Mouse (Mus musculus) myocyte (in vitro differentiated cells): ENCODE results near the gene Arid5b. TPM values are rescaled to one million over a fixed set of nuclear protein-coding genes. Genes with fewer than 3 reads are reported as not detected.

Experiments used
- H3K27me3 ChIP-seq: one replicate; pipeline ENCODE4 v1.6.1; 2011; ENCODE audit not compliant: control insufficient read depth, insufficient read depth, insufficient read length
- H3K36me3 ChIP-seq: one replicate; pipeline ENCODE4 v1.6.1; 2011; ENCODE audit not compliant: control insufficient read depth, insufficient read depth
- H3K4me2 ChIP-seq: one replicate; pipeline ENCODE4 v1.6.1; 2011; ENCODE audit warnings: low read depth, control low read depth
- H3K4me3 ChIP-seq: one replicate; pipeline ENCODE4 v1.5.1; 2011; ENCODE audit warnings: mild to moderate bottlenecking, control low read depth, moderate library complexity
- H3K79me2 ChIP-seq: one replicate; pipeline ENCODE4 v1.6.1; 2011; ENCODE audit not compliant: control insufficient read depth, insufficient read depth
- H3ac ChIP-seq: one replicate; pipeline ENCODE4 v1.6.1; 2011; ENCODE audit not compliant: control insufficient read depth, insufficient read length
- CEBPB ChIP-seq: IDR thresholded peaks from 2 replicates; pipeline ENCODE4 v1.6.1; 2011; ENCODE audit warnings: mild to moderate bottlenecking, moderate library complexity; ENCODE audit not compliant: poor library complexity, insufficient read depth, severe bottlenecking
- E2F4 ChIP-seq: IDR thresholded peaks from one replicate; pipeline ENCODE4 v1.6.1; 2011; ENCODE audit warnings: mild to moderate bottlenecking, control low read depth, moderate library complexity; ENCODE audit not compliant: insufficient read depth
- MAX ChIP-seq: IDR thresholded peaks from one replicate; pipeline ENCODE4 v1.6.1; 2011; ENCODE audit warnings: low read depth, mild to moderate bottlenecking, control low read depth
- MYOD1 ChIP-seq, 3 experiments: IDR thresholded peaks; one replicate each; pipeline ENCODE4 v1.6.1; 2011; ENCODE audit warnings: control low read depth in 2 of 3, low read depth in 2 of 3, mild to moderate bottlenecking in 2 of 3, moderate library complexity in 1 of 3; ENCODE audit not compliant: insufficient read length in 2 of 3, control insufficient read depth in 1 of 3
- MYOG ChIP-seq, 3 experiments: IDR thresholded peaks; one replicate each; pipeline ENCODE4 v1.6.1; 2011; ENCODE audit warnings: control low read depth in 2 of 3, low read depth in 2 of 3, mild to moderate bottlenecking in 2 of 3; ENCODE audit not compliant: insufficient read length in 2 of 3, control insufficient read depth in 1 of 3, insufficient read depth in 1 of 3
- POLR2A ChIP-seq: IDR thresholded peaks from one replicate; pipeline ENCODE4 v1.6.1; 2011; ENCODE audit warnings: low read depth, mild to moderate bottlenecking, control low read depth, moderate library complexity; ENCODE audit not compliant: insufficient read length
- POLR2AphosphoS2 ChIP-seq: IDR thresholded peaks from one replicate; pipeline ENCODE4 v1.6.1; 2011; ENCODE audit warnings: low read depth, control low read depth; ENCODE audit not compliant: insufficient read length
- REST ChIP-seq: IDR thresholded peaks from one replicate; pipeline ENCODE4 v1.6.1; 2011; ENCODE audit warnings: mild to moderate bottlenecking, control low read depth, moderate library complexity; ENCODE audit not compliant: insufficient read depth, insufficient read length
- SRF ChIP-seq: IDR thresholded peaks from one replicate; pipeline ENCODE4 v1.6.1; 2011; ENCODE audit warnings: low read depth; ENCODE audit not compliant: control insufficient read depth, insufficient read length
- TCF12 ChIP-seq: IDR thresholded peaks from one replicate; pipeline ENCODE4 v1.6.1; 2011; ENCODE audit warnings: mild to moderate bottlenecking, control low read depth; ENCODE audit not compliant: poor library complexity, insufficient read depth, severe bottlenecking
- TCF3 ChIP-seq: IDR thresholded peaks from one replicate; pipeline ENCODE4 v1.6.1; 2011; ENCODE audit warnings: low read depth, control low read depth; ENCODE audit not compliant: insufficient read length
- USF1 ChIP-seq: IDR thresholded peaks from one replicate; pipeline ENCODE4 v1.6.1; 2011; ENCODE audit warnings: low read depth, mild to moderate bottlenecking, control low read depth, moderate library complexity
- polyA plus RNA-seq: library from polyadenylated mRNA; unstranded; fragments of >200 nt; fragmentation: generic; extraction: Trizol; gene quantifications from one replicate; pipeline ENCODE4 v1.2.1, GENCODE M21; 2012; ENCODE audit warnings: missing spikeins

The Arid5b gene
- polyA plus RNA-seq, 1 experiment = 7.7 TPM

- Histone ChIP-seq H3K4me3 (no peak overlapping the region), H3ac (no peak overlapping the region), H3K36me3 (peaks cover 24% of the 10 kb centered on the region), H3K4me2 (peak overlapping the region; percentile 14), H3K27me3 (no peaks in the 10 kb centered on the region), H3K79me2 (peaks cover 40% of the 10 kb centered on the region)
- TF ChIP-seq CEBPB (no peak), POLR2A (no peak), MYOD1 (IDR thresholded peaks at IDR 0.05; ENCODE audit: control insufficient read depth in 1 of 3, insufficient read length in 2 of 3, low read depth in 2 of 3) (no peak), TCF12 (no peak), MYOG (IDR thresholded peaks at IDR 0.05; ENCODE audit: control insufficient read depth in 1 of 3, insufficient read depth in 1 of 3, insufficient read length in 2 of 3, low read depth in 2 of 3) (no peak), SRF (no peak), USF1 (no peak), POLR2AphosphoS2 (no peak), REST (no peak), MAX (no peak), TCF3 (no peak), E2F4 (no peak)
These were observed 144.5 kb downstream of the Arid5b start for GRCm38 (mm10) chr10:68134071-68134470.

- no peak overlapping the region for H3K4me3 ChIP-seq
- peaks cover 37% of the 10 kb centered on the region for H3K79me2 ChIP-seq
- TF ChIP-seq MYOG (IDR thresholded peaks at IDR 0.05; ENCODE audit: control insufficient read depth in 1 of 3, insufficient read depth in 1 of 3, insufficient read length in 2 of 3, low read depth in 2 of 3) = no peak
- TF ChIP-seq MAX = no peak
- TF ChIP-seq E2F4 = no peak
- no peak for TF ChIP-seq SRF
- TF ChIP-seq CEBPB = no peak
- TF ChIP-seq REST = no peak
- no peak for TF ChIP-seq TCF12
- H3ac ChIP-seq = no peak overlapping the region
- H3K4me2 ChIP-seq = no peak overlapping the region
- H3K36me3 ChIP-seq = peaks cover 24% of the 10 kb centered on the region
- no peaks in the 10 kb centered on the region for H3K27me3 ChIP-seq
These were observed 145.9 kb downstream of the Arid5b start for GRCm38 (mm10) chr10:68132636-68133035.

GRCm38 (mm10) chr10:68132154-68132553 is 146.4 kb downstream of the Arid5b start:
- no peak overlapping the region for H3K4me2 ChIP-seq
- no peak overlapping the region for H3K4me3 ChIP-seq

GRCm38 (mm10) chr10:68129651-68130050 is 148.9 kb downstream of the Arid5b start:
- H3K4me3 ChIP-seq = no peak overlapping the region
- H3K27me3 ChIP-seq = no peaks in the 10 kb centered on the region
- H3ac ChIP-seq = no peak overlapping the region
- H3K36me3 ChIP-seq = peaks cover 43% of the 10 kb centered on the region
- H3K4me2 ChIP-seq = no peak overlapping the region
- H3K79me2 ChIP-seq = peaks cover 26% of the 10 kb centered on the region
- TF ChIP-seq TCF3 (no peak), REST (no peak), TCF12 (no peak), CEBPB (no peak), SRF (no peak), POLR2AphosphoS2 (no peak)

More at GRCm38 (mm10) chr10:68132154-68132553, 146.4 kb downstream of the Arid5b start:
- H3ac ChIP-seq = no peak overlapping the region
- H3K36me3 ChIP-seq = peaks cover 24% of the 10 kb centered on the region
- H3K79me2 ChIP-seq = peaks cover 32% of the 10 kb centered on the region
- TF ChIP-seq MYOG (IDR thresholded peaks at IDR 0.05; ENCODE audit: control insufficient read depth in 1 of 3, insufficient read depth in 1 of 3, insufficient read length in 2 of 3, low read depth in 2 of 3) = no peak
- no peak for TF ChIP-seq USF1
- TF ChIP-seq MYOD1 (IDR thresholded peaks at IDR 0.05; ENCODE audit: control insufficient read depth in 1 of 3, insufficient read length in 2 of 3, low read depth in 2 of 3) = no peak
- TF ChIP-seq CEBPB = no peak
- TF ChIP-seq MAX = no peak
- TF ChIP-seq SRF = no peak
- TF ChIP-seq POLR2A = no peak
- TF ChIP-seq TCF3 = no peak
- no peak for TF ChIP-seq REST
- no peak for TF ChIP-seq TCF12
- H3K27me3 ChIP-seq = no peaks in the 10 kb centered on the region

- H3K4me2 ChIP-seq = no peak overlapping the region
- H3K27me3 ChIP-seq = no peaks in the 10 kb centered on the region
- no peak overlapping the region for H3K4me3 ChIP-seq
- no peak overlapping the region for H3ac ChIP-seq
- TF ChIP-seq REST (no peak), SRF (no peak), CEBPB (no peak), TCF3 (no peak), POLR2AphosphoS2 (no peak), TCF12 (no peak), POLR2A (no peak), USF1 (no peak), MAX (no peak), E2F4 (no peak), MYOG (IDR thresholded peaks at IDR 0.05; ENCODE audit: control insufficient read depth in 1 of 3, insufficient read depth in 1 of 3, insufficient read length in 2 of 3, low read depth in 2 of 3) (no peak)
- H3K36me3 ChIP-seq = peaks cover 49% of the 10 kb centered on the region
- H3K79me2 ChIP-seq = peaks cover 26% of the 10 kb centered on the region
These were observed 149.5 kb downstream of the Arid5b start for GRCm38 (mm10) chr10:68129009-68129408.
